Mouse (Mus musculus) urinary bladder, postnatal 4 days (tissue): Measurements from ENCODE around the gene Polr3gl.

Experiments
- DNase-seq, 2 experiments: peaks; one replicate each; pipeline ENCODE4 v3.0.0; 2021 to 2022; ENCODE audit warnings: low spot score in 2 of 2

Polr3gl gene

GRCm38 (mm10) chr3:96598156-96599068 is 4.4 kb upstream of the Polr3gl start:
- DNase-seq = peak in 1 of 2 experiments; percentile 70

- DNase-seq = no peak
Measured at GRCm38 (mm10) chr3:96597435-96597891, 3.5 kb upstream of the Polr3gl start.

GRCm38 (mm10) chr3:96596855-96597254 is 2.9 kb upstream of the Polr3gl start:
- DNase-seq = no peak

- DNase-seq = no peak
Measured at GRCm38 (mm10) chr3:96596228-96596707, 2.3 kb upstream of the Polr3gl start, which contains the start of gene Ankrd34a. Gene Ankrd34a (plus strand): TSS chr3:96596636.

- no peak for DNase-seq
Measured at GRCm38 (mm10) chr3:96595661-96596060, 1.7 kb upstream of the Polr3gl start.

- DNase-seq = no peak
Measured at GRCm38 (mm10) chr3:96594851-96595250, 870 bp upstream of the Polr3gl start.

GRCm38 (mm10) chr3:96593374-96593773 is 607 bp downstream of the Polr3gl start:
- no peak for DNase-seq

GRCm38 (mm10) chr3:96590657-96591056 is 3.3 kb downstream of the Polr3gl start:
- no peak for DNase-seq

GRCm38 (mm10) chr3:96583386-96583785 is 10.6 kb downstream of the Polr3gl start:
- DNase-seq = no peak

GRCm38 (mm10) chr3:96581771-96582515 is 12.0 kb downstream of the Polr3gl start:
- DNase-seq = no peak

GRCm38 (mm10) chr3:96581141-96581540 is 12.8 kb downstream of the Polr3gl start:
- DNase-seq = no peak

- peak; percentile 86 to 91 for DNase-seq
Measured at GRCm38 (mm10) chr3:96579885-96580454, 14.0 kb downstream of the Polr3gl start.

- DNase-seq = no peak
Measured at GRCm38 (mm10) chr3:96579239-96579750, 14.7 kb downstream of the Polr3gl start.

- no peak for DNase-seq
Measured at GRCm38 (mm10) chr3:96578561-96579238, 15.3 kb downstream of the Polr3gl start.

GRCm38 (mm10) chr3:96577566-96577965 is 16.4 kb downstream of the Polr3gl start:
- DNase-seq = no peak

GRCm38 (mm10) chr3:96576690-96577541 is 17.1 kb downstream of the Polr3gl start, which contains the start of gene Gm16253:
Gene Gm16253 (plus strand): TSS chr3:96576984.
- DNase-seq = peak; percentile 90 to 92

GRCm38 (mm10) chr3:96576005-96576658 is 17.8 kb downstream of the Polr3gl start:
- peak in 1 of 2 experiments; percentile 60 for DNase-seq

GRCm38 (mm10) chr3:96575272-96575984 is 18.6 kb downstream of the Polr3gl start:
- no peak for DNase-seq
